Mouse (Mus musculus) E14TG2a.4 (cell line): ENCODE data around the gene Pum1.

ENCODE experiments used
- CTCF ChIP-seq: conservative IDR thresholded peaks from 2 replicates; pipeline ENCODE4 v1.5.1; 2014; ENCODE audit warnings: low read length
- POU5F1 ChIP-seq: IDR thresholded peaks from 2 replicates; pipeline ENCODE4 v1.6.1; 2014; ENCODE audit warnings: low read length, borderline replicate concordance

- no peak for TF ChIP-seq CTCF
- TF ChIP-seq POU5F1: no peak
Measured at GRCm38 (mm10) chr4:130803591-130803990, 140.5 kb downstream of the Pum1 start.
